Mouse (Mus musculus) megakaryocyte-erythroid progenitor cell, adult 5 weeks (primary cell): ENCODE data around the gene Lancl2. TPM values are rescaled to one million over a fixed set of nuclear protein-coding genes. Genes with fewer than 3 reads are reported as not detected.

Experiments
- polyA plus RNA-seq: library from polyadenylated mRNA; stranded (reverse); fragments of >175 nt; gene quantifications from 2 replicates; pipeline ENCODE4 v1.2.3, GENCODE M21; 2012

Gene Lancl2
- 21.5 and 21.6 TPM in 2 replicates for polyA plus RNA-seq

GRCm38 (mm10) chr6:57702376-57702742, at the start of gene Lancl2:
Lancl2 (plus strand) TSS chr6:57702540.

DNA sequence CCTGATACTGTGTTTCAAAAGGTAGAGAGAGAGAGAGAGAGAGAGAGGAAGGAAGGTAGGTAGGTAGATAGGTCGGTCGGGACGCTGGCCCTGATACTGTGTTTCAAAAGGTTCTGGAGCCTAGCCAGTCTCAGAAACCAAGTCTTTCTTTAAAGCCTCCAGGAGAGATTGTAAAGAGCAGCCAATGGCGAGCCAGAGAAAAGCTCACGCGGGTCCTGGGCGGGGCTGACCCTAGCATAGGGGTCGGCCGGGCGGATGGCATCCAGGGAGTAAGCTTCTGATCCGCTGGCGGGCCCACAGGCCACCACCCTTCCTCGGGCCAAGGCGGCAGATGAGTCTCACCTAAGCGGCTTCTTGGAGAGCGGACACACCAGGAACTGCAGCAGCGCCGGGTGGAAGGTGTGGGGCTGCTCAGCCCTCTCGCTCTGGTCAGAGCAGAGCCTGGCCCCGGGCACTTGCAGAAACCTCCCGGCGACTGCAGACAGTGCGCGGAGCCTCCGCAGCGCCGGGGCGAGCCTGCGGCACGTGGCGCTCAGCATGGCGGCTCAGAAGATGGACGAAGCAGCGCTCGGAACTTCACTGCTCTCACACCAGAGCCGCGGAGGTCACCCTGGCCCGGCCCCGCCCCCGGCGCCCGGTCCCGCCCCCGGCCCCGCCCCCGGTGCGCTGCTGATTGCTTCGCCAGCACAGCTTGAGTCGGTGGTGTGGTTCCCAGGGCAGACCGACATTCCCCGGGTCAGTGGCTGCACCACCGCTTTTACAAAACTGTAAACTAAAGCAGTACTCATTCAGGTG, 10.7 kb upstream of the Lancl2 start, which contains the start of gene Pyurf:
Pyurf (minus strand) TSS at position 612 of the 795 bp plus-strand sequence.

Other genes starting within 250 kb of the Lancl2 start
- 0.13 and 0.17 TPM in 2 replicates for gene Ppm1k, start 167.1 kb upstream of the Lancl2 start, polyA plus RNA-seq
- 17.8 and 18.7 TPM in 2 replicates for gene Herc6, start 121.5 kb upstream of the Lancl2 start, polyA plus RNA-seq
- 8.3 and 9.7 TPM in 2 replicates for gene Pyurf, start 10.5 kb upstream of the Lancl2 start, polyA plus RNA-seq
- gene Vopp1, start 122.6 kb downstream of the Lancl2 start, polyA plus RNA-seq, result 3.3 and 5.9 TPM in 2 replicates
- not detected in 2 replicates for gene Vmn1r21, start 147.8 kb downstream of the Lancl2 start, polyA plus RNA-seq
- gene Vmn1r22, start 205.5 kb downstream of the Lancl2 start, polyA plus RNA-seq, result not detected in 2 replicates
- gene Vmn1r23, start 224.3 kb downstream of the Lancl2 start, polyA plus RNA-seq, result not detected in 2 replicates